Mouse (Mus musculus) CH12.LX (cell line): ENCODE measurements around the gene Col23a1. TPM values are rescaled to one million over a fixed set of nuclear protein-coding genes. Genes with fewer than 3 reads are reported as not detected.

Experiments
- DNase-seq: peaks from one replicate; pipeline ENCODE4 v3.0.0-alpha.2; 2013; ENCODE audit errors: extremely low read depth
- H3K27ac ChIP-seq: 2 replicates; pipeline ENCODE4 v1.5.1; 2012; ENCODE audit warnings: low read depth, mild to moderate bottlenecking, control low read depth, moderate library complexity; ENCODE audit not compliant: insufficient read depth
- H3K27me3 ChIP-seq: replicated peaks from 2 replicates; pipeline ENCODE3; 2012; ENCODE audit warnings: inconsistent platforms
- H3K36me3 ChIP-seq, 2 experiments: replicated peaks in 1 of 2; 2 replicates each; pipeline versions ENCODE3 to v1.6.1; 2012; ENCODE audit warnings: inconsistent platforms in 1 of 2, low read length in 1 of 2, mild to moderate bottlenecking in 1 of 2, mixed read lengths in 1 of 2, moderate library complexity in 1 of 2; ENCODE audit not compliant: control insufficient read depth in 1 of 2, insufficient read depth in 1 of 2
- H3K4me1 ChIP-seq, 2 experiments: 2 replicates each; pipeline ENCODE4 v1.6.1; 2012; ENCODE audit warnings: inconsistent platforms in 1 of 2, moderate library complexity in 1 of 2; ENCODE audit not compliant: insufficient read depth in 2 of 2, control insufficient read depth in 1 of 2
- H3K4me2 ChIP-seq: 2 replicates; pipeline ENCODE4 v1.6.1; 2012; ENCODE audit warnings: low read depth, mild to moderate bottlenecking, control low read depth; ENCODE audit not compliant: poor library complexity, insufficient read depth, severe bottlenecking
- H3K4me3 ChIP-seq, 3 experiments: fragments of 150-350 bp in 1 of 3; sonication (generic) in 1 of 3; replicated peaks in 1 of 3; 2 replicates each; pipeline versions ENCODE3 to v1.5.1; 2011 to 2012; ENCODE audit warnings: low read depth in 2 of 3, low read length in 2 of 3, mild to moderate bottlenecking in 2 of 3, moderate library complexity in 2 of 3, control low read depth in 1 of 3, improper control_type of control experiment in 1 of 3, inconsistent platforms in 1 of 3, mixed read lengths in 1 of 3; ENCODE audit not compliant: poor library complexity in 1 of 3
- H3K79me2 ChIP-seq: replicated peaks from 2 replicates; pipeline ENCODE4 v1.6.1; 2012; ENCODE audit warnings: mild to moderate bottlenecking, moderate library complexity; ENCODE audit not compliant: control insufficient read depth, poor library complexity, insufficient read depth, severe bottlenecking; ENCODE audit errors: extremely low read depth
- H3K9ac ChIP-seq: 2 replicates; pipeline ENCODE4 v1.6.1; 2012; ENCODE audit warnings: low read depth, mild to moderate bottlenecking, control low read depth, moderate library complexity; ENCODE audit not compliant: insufficient read depth
- H3K9me3 ChIP-seq: replicated peaks from 2 replicates; pipeline ENCODE3; 2012; ENCODE audit warnings: low read length, inconsistent platforms, mixed read lengths
- BHLHE40 ChIP-seq: IDR thresholded peaks from 2 replicates; pipeline ENCODE4 v1.6.1; 2011; ENCODE audit warnings: mild to moderate bottlenecking, low read depth, low read length, improper control_type of control experiment
- ELF1 ChIP-seq: IDR thresholded peaks from 2 replicates; pipeline ENCODE4 v1.6.1; 2014; ENCODE audit warnings: low read depth, mild to moderate bottlenecking, inconsistent platforms, low read length, improper control_type of control experiment
- EP300 ChIP-seq: IDR thresholded peaks from 2 replicates; pipeline ENCODE4 v1.6.1; 2011; ENCODE audit warnings: low read length, improper control_type of control experiment
- ETS1 ChIP-seq: conservative IDR thresholded peaks from 2 replicates; pipeline ENCODE4 v1.6.1; 2012; ENCODE audit warnings: low read depth, mild to moderate bottlenecking, inconsistent platforms, low read length, improper control_type of control experiment, moderate library complexity
- IRF4 ChIP-seq: IDR thresholded peaks from 2 replicates; pipeline ENCODE4 v1.6.1; 2014; ENCODE audit warnings: low read depth, mild to moderate bottlenecking, inconsistent platforms, low read length, improper control_type of control experiment
- JUND ChIP-seq: conservative IDR thresholded peaks from 2 replicates; pipeline ENCODE4 v1.6.1; 2011; ENCODE audit warnings: low read depth, low read length, improper control_type of control experiment
- KAT2A ChIP-seq: IDR thresholded peaks from 2 replicates; pipeline ENCODE4 v1.6.1; 2012; ENCODE audit warnings: low read length, improper control_type of control experiment, inconsistent platforms; ENCODE audit not compliant: insufficient replicate concordance
- MAZ ChIP-seq: IDR thresholded peaks from 2 replicates; pipeline ENCODE4 v1.6.1; 2012; ENCODE audit warnings: low read depth, mild to moderate bottlenecking, inconsistent platforms, low read length, improper control_type of control experiment, moderate library complexity
- MEF2A ChIP-seq: IDR thresholded peaks from 2 replicates; pipeline ENCODE4 v1.6.1; 2014; ENCODE audit warnings: low read depth, mild to moderate bottlenecking, inconsistent platforms, low read length, improper control_type of control experiment, borderline replicate concordance
- MXI1 ChIP-seq: IDR thresholded peaks from 2 replicates; pipeline ENCODE4 v1.6.1; 2011; ENCODE audit warnings: mild to moderate bottlenecking, low read depth, low read length, improper control_type of control experiment
- NELFE ChIP-seq: IDR thresholded peaks from 2 replicates; pipeline ENCODE4 v1.6.1; 2011; ENCODE audit warnings: low read depth, low read length, improper control_type of control experiment
- PAX5 ChIP-seq: IDR thresholded peaks from 2 replicates; pipeline ENCODE4 v1.6.1; 2012; ENCODE audit warnings: low read length, inconsistent platforms, mixed read lengths
- POLR2AphosphoS2 ChIP-seq: IDR thresholded peaks from 2 replicates; pipeline ENCODE4 v1.6.1; 2011; ENCODE audit warnings: low read depth, low read length, improper control_type of control experiment
- RAD21 ChIP-seq: IDR thresholded peaks from 2 replicates; pipeline ENCODE4 v1.6.1; 2011; ENCODE audit warnings: low read depth, mild to moderate bottlenecking, low read length, improper control_type of control experiment, moderate library complexity
- SIN3A ChIP-seq: IDR thresholded peaks from 2 replicates; pipeline ENCODE4 v1.6.1; 2012; ENCODE audit warnings: low read length, improper control_type of control experiment, inconsistent platforms
- TBP ChIP-seq: conservative IDR thresholded peaks from 2 replicates; pipeline ENCODE4 v1.6.1; 2011; ENCODE audit warnings: low read depth, low read length, improper control_type of control experiment
- TCF12 ChIP-seq: IDR thresholded peaks from 2 replicates; pipeline ENCODE4 v1.6.1; 2014; ENCODE audit warnings: low read depth, mild to moderate bottlenecking, inconsistent platforms, low read length, improper control_type of control experiment
- ZC3H11A ChIP-seq: IDR thresholded peaks from 2 replicates; pipeline ENCODE4 v1.6.1; 2012; ENCODE audit warnings: low read depth, mild to moderate bottlenecking, inconsistent platforms, low read length, improper control_type of control experiment
- ZMIZ1 ChIP-seq: IDR thresholded peaks from 2 replicates; pipeline ENCODE4 v1.6.1; 2012; ENCODE audit warnings: low read depth, mild to moderate bottlenecking, inconsistent platforms, low read length, improper control_type of control experiment
- dilution Hi-C: fragments of 300-500 bp; cut with MboI; formaldehyde crosslinking; loops from 2 replicates; pipeline ENCODE4 v1.14.3; 2020; ENCODE audit warnings: low sequenced_read_pairs; ENCODE audit not compliant: extremely low pct_unique_long_range_greater_than_20kb, extremely low pct_ligation_motif_present
- in situ Hi-C: fragments of 300-500 bp; cut with MboI; formaldehyde crosslinking; loops from 3 replicates; pipeline ENCODE4 v1.14.3; 2019; ENCODE audit warnings: low sequenced_read_pairs, low pct_ligation_motif_present, low pct_unique_long_range_greater_than_20kb, mixed read lengths
- polyA plus RNA-seq: library from polyadenylated mRNA; unstranded; fragments of >175 nt; gene quantifications from 2 replicates; pipeline ENCODE4 v1.2.1, GENCODE M21; 2012; ENCODE audit warnings: low read depth; ENCODE audit not compliant: insufficient read length
- total RNA-seq, 2 experiments: library from RNA; depleted of rRNA; stranded (reverse); fragments of 300-350 nt in 1 of 2; fragments of >200 nt in 1 of 2; gene quantifications; 2 replicates each; pipeline ENCODE4 v1.2.3; 2012 to 2014

The Col23a1 gene
- total and polyA plus RNA-seq, 3 experiments, result 0.04 to 0.20 (median 0.08) TPM

GRCm38 (mm10) chr11:51334017-51334416 is 44.3 kb downstream of the Col23a1 start:
- H3K4me3 ChIP-seq, result no peak overlapping the region
- no peak overlapping the region for H3K27ac ChIP-seq
- no peak overlapping the region for H3K9ac ChIP-seq
- in situ Hi-C loops (no loop called here), dilution Hi-C loops (no loop called here)
- H3K9me3 ChIP-seq, result peaks cover 7% of the 10 kb centered on the region
- H3K27me3 ChIP-seq, result peaks cover 81% of the 10 kb centered on the region
- H3K4me1 ChIP-seq, result no peaks in the 10 kb centered on the region
- no peak for TF ChIP-seq PAX5
- no peak for TF ChIP-seq BHLHE40
- no peak for TF ChIP-seq SIN3A
- no peak for TF ChIP-seq ETS1
- TF ChIP-seq NELFE, result no peak
- TF ChIP-seq ELF1, result no peak
- no peak for TF ChIP-seq TCF12
- no peak for TF ChIP-seq RAD21
- TF ChIP-seq ZMIZ1, result no peak
- no peak for TF ChIP-seq JUND
- no peak for TF ChIP-seq TBP
- no peaks in the 10 kb centered on the region for H3K36me3 ChIP-seq
- H3K4me2 ChIP-seq, result no peak overlapping the region
- H3K79me2 ChIP-seq, result no peaks in the 10 kb centered on the region
- DNase-seq, result no peak

GRCm38 (mm10) chr11:51337585-51337984 is 47.9 kb downstream of the Col23a1 start:
- Histone ChIP-seq H3K4me3 (no peak overlapping the region), H3K4me1 (no peaks in the 10 kb centered on the region), H3K9ac (no peak overlapping the region), H3K79me2 (no peaks in the 10 kb centered on the region), H3K36me3 (no peaks in the 10 kb centered on the region), H3K4me2 (no peak overlapping the region), H3K27me3 (peaks cover 85% of the 10 kb centered on the region), H3K27ac (no peak overlapping the region), H3K9me3 (peaks cover 4% of the 10 kb centered on the region)
- TF ChIP-seq IRF4 (no peak), POLR2AphosphoS2 (no peak), MEF2A (no peak), BHLHE40 (no peak), KAT2A (no peak), ETS1 (no peak), EP300 (no peak), ZC3H11A (no peak), MAZ (no peak), MXI1 (no peak), TBP (no peak)
- no peak for DNase-seq
- dilution Hi-C loops (no loop called here), in situ Hi-C loops (no loop called here)
